Mouse (Mus musculus) MEL (cell line): ENCODE measurements at regions not wholly inside any gene's neighbourhood (a gene's known extent, or its start where the extent isn't known, plus 50 kb on each side); places are given as distances from the start of the nearest gene placed in this dataset.
A peak's percentile ranks its signal among the peaks of the same experiment; 100 is the strongest.

Source experiments
- CHD1 ChIP-seq: IDR thresholded peaks from 2 replicates; pipeline ENCODE4 v1.6.1; 2012; ENCODE audit warnings: low read depth, mild to moderate bottlenecking, inconsistent platforms, low read length, improper control_type of control experiment
- CHD2 ChIP-seq: IDR thresholded peaks from 2 replicates; pipeline ENCODE4 v1.6.1; 2011; ENCODE audit warnings: low read length, improper control_type of control experiment
- CTCF ChIP-seq, 3 experiments: IDR thresholded peaks in 2 of 3; conservative IDR thresholded peaks in 1 of 3; 2 replicates each; pipeline ENCODE4 v1.5.1; 2011 to 2012; ENCODE audit warnings: low read length in 3 of 3, low read depth in 2 of 3, mild to moderate bottlenecking in 2 of 3, improper control_type of control experiment in 1 of 3, inconsistent platforms in 1 of 3, mixed read lengths in 1 of 3, moderate library complexity in 1 of 3; ENCODE audit not compliant: control insufficient read depth in 1 of 3, insufficient read depth in 1 of 3, poor library complexity in 1 of 3, severe bottlenecking in 1 of 3
- ELF1 ChIP-seq: IDR thresholded peaks from 2 replicates; pipeline ENCODE4 v1.6.1; 2014; ENCODE audit warnings: low read depth, mild to moderate bottlenecking, inconsistent platforms, low read length, improper control_type of control experiment, moderate library complexity
- EP300 ChIP-seq, 2 experiments: IDR thresholded peaks; 2 replicates each; pipeline ENCODE4 v1.6.1; 2011; ENCODE audit warnings: improper control_type of control experiment in 2 of 2, low read length in 2 of 2, low read depth in 1 of 2, mild to moderate bottlenecking in 1 of 2
- GABPA ChIP-seq: IDR thresholded peaks from 2 replicates; pipeline ENCODE4 v1.6.1; 2012; ENCODE audit warnings: low read depth, mild to moderate bottlenecking, inconsistent platforms, low read length, improper control_type of control experiment, moderate library complexity
- MEF2A ChIP-seq: IDR thresholded peaks from 2 replicates; pipeline ENCODE4 v1.6.1; 2014; ENCODE audit warnings: low read depth, mild to moderate bottlenecking, inconsistent platforms, low read length, improper control_type of control experiment; ENCODE audit not compliant: poor library complexity, insufficient replicate concordance, severe bottlenecking; ENCODE audit errors: extremely low read depth
- MYC ChIP-seq: IDR thresholded peaks from 2 replicates; pipeline ENCODE4 v1.6.1; 2011; ENCODE audit warnings: low read depth, mild to moderate bottlenecking, low read length, improper control_type of control experiment, moderate library complexity
- POLR2A ChIP-seq, 2 experiments: IDR thresholded peaks; 2 replicates each; pipeline ENCODE4 v1.6.1; 2011 to 2012; ENCODE audit warnings: low read length in 2 of 2, mild to moderate bottlenecking in 2 of 2, control low read depth in 1 of 2, improper control_type of control experiment in 1 of 2, low read depth in 1 of 2, moderate library complexity in 1 of 2; ENCODE audit not compliant: control insufficient read depth in 1 of 2, insufficient read depth in 1 of 2, poor library complexity in 1 of 2
- POLR2AphosphoS5 ChIP-seq: IDR thresholded peaks from 2 replicates; pipeline ENCODE4 v1.6.1; 2012; ENCODE audit warnings: low read depth, borderline replicate concordance, mild to moderate bottlenecking, inconsistent platforms, low read length, moderate library complexity, mixed read lengths
- TAL1 ChIP-seq: IDR thresholded peaks from 2 replicates; pipeline ENCODE4 v1.6.1; 2012; ENCODE audit warnings: mild to moderate bottlenecking, inconsistent platforms, low read length, moderate library complexity, mixed read lengths
- TBP ChIP-seq: IDR thresholded peaks from 2 replicates; pipeline ENCODE4 v1.8.0; 2011; ENCODE audit warnings: low read depth, low read length, improper control_type of control experiment
- TCF12 ChIP-seq: IDR thresholded peaks from 2 replicates; pipeline ENCODE4 v1.6.1; 2014; ENCODE audit warnings: low read depth, mild to moderate bottlenecking, inconsistent platforms, low read length, improper control_type of control experiment, moderate library complexity
- ZNF384 ChIP-seq: IDR thresholded peaks from 2 replicates; pipeline ENCODE4 v1.6.1; 2012; ENCODE audit warnings: low read depth, mild to moderate bottlenecking, inconsistent platforms, low read length, improper control_type of control experiment

- TF ChIP-seq EP300 (IDR thresholded peaks at IDR 0.05; ENCODE audit: low read depth in 1 of 2, low read length in 2 of 2) (no peak), CTCF (IDR thresholded peaks at IDR 0.05 in 2 of 3, conservative IDR thresholded peaks at IDR 0.05 in 1 of 3; ENCODE audit: control insufficient read depth in 1 of 3, insufficient read depth in 1 of 3, low read depth in 2 of 3, low read length in 3 of 3, poor library complexity in 1 of 3, severe bottlenecking in 1 of 3) (no peak), TCF12 (no peak), POLR2A (IDR thresholded peaks at IDR 0.05; ENCODE audit: control insufficient read depth in 1 of 2, insufficient read depth in 1 of 2, low read depth in 1 of 2, low read length in 2 of 2, poor library complexity in 1 of 2) (no peak), CHD1 (no peak), GABPA (no peak), CHD2 (no peak), MYC (no peak), ELF1 (no peak), POLR2AphosphoS5 (no peak), ZNF384 (0 out of 2 replicates have a peak, but pooled peaks have one; percentile 17), TAL1 (no peak), TBP (no peak), MEF2A (no peak)
Observed at GRCm38 (mm10) chr3:60845293-60845692, 157.3 kb upstream of the P2ry1 start.
